Mouse (Mus musculus): ENCODE data around the gene Gadd45g.

Gene Gadd45g

DNA sequence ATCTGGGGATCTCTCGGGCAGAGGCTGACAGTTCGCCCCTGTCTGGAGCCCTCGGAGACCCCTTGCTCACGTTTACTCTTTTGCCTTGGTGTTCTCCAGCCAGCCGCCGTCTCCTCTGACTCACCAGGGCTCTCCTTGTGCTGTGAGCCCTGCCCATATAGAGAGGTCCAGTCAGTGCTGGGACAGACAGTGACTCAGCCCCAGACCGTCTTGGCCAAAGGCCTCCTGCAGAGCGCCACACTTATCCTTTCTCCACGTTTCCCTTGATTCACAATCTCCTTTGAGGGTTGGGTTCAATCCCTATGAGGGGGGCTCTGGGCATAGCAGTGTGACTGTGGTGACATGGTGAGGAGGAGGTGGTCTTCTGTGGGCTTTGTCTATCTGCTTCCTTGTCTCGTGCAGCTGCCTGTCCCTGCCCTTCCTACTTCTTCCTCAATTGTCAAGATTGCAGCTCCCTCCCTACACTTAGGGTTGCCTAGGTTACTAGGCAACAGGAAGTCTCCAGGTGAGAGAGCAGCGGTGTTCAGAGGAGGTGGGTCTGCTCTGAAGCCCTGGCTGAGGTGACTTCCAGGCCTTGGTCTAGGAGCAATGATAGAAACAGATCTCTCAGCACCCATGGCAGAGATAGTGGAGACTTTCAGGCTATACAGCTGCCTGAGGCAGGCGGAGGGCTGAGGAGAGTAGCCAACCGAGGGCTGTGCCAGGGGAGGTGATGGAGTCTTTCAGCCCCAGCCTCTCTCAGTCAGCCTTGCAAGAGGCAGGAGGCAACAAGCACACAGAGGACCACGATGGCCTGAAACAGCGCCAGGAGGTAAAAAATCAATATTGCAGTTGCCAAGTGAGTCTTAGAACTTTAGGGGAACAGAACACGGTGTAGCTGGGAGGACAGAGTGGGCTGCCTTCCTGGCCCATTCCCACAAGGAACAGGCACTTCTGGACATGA, 7.1 kb downstream of the Gadd45g start:
- DNase-seq, result no peak

DNA sequence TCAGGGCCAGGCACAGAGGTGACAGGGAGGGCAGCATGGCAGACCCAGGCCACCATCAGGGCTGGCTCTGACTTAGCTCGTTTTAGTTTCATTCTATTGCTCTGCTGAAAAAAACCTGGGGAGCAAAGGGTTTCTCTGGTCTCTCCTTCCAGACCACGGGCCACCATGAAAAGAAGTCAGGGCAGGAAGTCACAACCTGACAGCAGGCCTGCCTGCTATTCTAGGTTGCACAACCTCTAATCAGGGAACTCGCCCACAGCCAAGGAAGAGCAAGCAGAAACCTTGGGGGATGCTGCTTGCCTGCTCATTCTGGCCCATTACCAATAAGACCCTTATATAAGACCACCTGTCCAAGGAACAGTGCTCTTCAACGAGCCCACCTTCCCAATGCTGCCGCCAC, 9.1 kb downstream of the Gadd45g start:
- no peak for DNase-seq

DNA sequence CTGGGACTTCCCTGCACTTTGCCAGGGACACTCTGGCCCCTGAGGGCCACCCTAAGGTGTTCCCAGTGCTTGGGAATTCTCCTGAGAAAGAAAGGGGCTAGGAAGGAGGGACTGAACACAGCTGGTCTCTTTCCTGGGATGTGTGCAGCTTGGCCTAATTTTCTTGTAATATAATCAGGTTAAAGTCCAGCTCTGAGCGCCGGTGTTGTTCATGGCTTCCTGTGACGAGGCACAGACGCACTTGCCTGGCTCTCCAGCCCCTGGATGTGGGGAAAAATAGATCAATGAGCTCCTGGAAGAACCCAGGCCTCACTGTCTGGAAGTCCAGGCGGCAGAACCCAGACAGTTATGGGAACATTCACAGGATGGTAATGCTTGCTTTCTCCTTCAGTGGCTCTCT, 10.7 kb downstream of the Gadd45g start:
- no peak for DNase-seq

DNA sequence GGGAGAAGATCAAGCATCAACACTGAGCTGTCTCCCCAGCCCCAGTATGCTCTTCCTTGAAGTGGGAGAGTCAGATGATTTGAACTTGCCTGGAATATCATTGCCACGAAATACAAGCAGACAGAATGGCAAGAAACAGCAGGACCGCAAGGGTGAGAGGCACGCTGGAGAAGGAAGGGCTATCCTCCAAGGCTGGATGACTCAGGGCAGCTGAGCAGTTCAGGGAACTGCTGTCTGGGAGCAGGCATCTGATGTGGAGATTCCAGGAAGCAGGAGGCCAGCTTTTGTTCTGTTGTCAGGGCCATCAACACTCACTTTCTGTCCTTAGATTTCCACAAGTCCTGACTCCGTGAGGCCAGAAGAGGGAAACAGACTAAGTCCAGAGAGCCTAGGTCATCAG, 12.0 kb downstream of the Gadd45g start:
- no peak for DNase-seq

DNA sequence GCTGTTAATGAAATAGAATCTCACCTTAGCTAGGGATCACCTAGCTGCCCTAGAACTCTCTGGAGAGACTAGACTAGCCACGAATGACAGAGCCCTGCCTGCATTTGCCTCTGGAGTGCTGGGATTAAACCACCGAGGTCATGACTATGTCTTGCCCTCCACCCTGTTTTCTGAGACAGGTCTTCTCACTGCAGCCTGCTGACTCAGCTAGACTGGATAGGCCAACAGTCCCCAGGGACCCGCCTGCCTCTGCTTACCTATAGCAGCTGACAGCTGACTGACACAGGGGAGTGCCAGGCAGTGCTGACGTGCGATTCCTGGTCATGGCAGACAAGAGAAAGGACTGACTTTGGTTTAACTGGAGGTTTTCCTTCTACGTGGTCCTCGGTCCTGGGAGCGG, 12.7 kb downstream of the Gadd45g start:
- no peak for DNase-seq

DNA sequence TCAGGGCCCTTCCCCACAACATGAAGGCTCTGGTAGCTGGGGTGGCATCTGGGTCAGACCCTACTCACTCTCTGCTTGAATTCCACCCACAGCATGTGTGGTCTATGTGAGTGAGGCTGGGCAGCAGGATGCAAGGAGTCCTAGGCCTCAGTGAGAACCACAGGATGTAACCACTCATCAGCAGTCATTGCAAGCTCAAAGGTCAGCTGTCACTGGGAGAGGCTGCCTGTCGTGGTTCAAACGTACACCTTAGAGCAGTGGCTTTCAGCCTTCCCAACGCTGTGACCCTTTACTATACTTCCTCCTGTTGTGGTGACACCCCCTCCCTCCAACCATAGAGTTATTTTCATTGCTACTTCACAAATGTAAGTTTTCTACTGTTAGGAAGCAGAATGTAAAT, 13.3 kb downstream of the Gadd45g start:
- DNase-seq, result no peak

DNA sequence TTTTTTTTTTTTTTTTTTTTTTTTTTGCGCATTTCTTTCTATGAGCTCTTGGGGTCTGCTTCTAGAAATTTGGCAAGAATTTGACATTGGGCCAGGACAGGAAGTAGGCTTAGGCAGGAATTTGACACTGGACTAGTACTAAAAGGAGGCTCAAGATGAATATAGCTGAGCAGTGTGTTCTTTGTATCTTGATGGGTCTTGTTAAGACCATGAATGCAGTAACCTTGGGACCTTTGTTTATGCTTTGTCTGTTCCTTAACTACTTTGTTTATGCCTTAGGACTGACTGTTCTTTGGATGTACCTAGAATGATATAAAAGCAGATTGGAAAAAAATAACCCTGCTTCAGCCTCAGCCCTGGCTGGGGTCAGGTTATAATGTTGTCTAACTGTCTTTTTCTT, 16.3 kb downstream of the Gadd45g start:
- no peak for DNase-seq

DNA sequence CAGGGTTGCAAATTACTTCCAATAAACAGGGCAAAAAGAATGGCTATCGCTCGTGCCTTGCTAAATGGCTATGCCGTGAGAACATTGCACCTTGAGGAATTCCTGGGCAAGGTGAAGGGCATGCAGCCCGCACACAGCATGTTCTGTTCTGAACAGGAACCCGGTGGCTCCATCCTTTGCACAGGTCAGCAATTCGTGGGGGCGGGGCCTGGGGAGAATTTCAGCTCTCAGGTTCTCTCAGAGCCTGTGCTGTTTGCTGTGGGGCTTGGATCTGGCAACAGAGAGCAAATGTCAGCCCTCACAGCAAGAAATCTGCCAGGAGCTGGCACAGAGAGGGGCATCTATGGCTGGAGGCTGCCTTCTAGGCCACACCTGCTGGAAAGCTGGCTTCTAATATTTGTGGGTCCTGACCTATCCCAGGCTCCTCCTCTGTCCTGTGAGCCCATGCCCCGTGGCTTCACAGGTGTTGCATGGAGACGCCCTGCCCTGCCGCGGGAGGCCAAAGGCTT, 19.7 kb downstream of the Gadd45g start:
- peak; percentile 61 for DNase-seq

DNA sequence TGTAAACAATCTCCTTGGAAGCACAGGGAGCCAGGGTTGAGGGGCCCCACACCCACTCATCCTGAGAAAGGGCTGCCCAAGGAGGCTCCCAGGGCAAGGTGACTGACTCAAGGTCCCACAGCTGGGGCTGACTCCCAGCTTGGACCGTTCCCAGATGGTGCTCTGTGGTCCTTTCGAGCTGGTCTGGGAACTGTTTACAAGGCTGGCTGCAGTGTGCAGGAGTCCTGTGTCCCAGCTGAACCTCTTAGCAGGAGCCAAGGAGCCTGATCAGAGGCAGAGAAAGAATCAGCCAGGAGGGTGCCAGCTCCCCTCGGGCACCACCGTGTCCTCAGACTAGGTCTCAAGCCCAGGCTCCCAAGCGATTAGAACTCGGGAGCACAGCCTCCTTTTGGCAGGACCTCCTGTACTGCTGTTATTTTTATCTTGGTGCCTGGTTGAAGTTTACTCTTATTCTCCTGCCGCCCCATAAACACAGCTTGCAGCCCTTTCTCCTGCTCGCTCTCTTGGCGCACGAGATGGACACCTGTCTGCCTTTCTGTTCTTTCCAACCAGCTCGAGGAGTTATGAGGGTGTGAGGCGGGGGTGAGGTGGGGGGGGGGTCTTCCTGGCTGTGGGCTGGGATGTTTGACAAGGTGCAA, 22.1 kb downstream of the Gadd45g start:
- peak; percentile 32 for DNase-seq

DNA sequence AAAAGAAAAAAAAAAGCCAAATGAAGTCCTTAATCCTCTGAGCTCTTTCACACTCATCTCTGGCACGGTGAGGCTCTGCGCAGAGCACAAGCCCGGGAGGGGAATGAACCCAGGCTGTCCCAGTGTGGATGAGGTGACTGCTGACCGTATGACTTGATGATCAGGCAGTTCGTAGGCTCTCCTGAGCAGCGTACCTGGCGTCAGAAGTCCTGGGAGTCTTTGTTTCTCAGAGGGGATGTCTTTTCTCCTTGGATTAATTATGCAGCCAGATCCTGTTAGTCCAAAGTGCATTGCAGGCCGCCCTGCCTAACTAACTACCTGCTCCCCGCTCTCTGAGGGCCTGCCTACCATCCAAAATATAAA, 22.6 kb downstream of the Gadd45g start:
- no peak for DNase-seq

DNA sequence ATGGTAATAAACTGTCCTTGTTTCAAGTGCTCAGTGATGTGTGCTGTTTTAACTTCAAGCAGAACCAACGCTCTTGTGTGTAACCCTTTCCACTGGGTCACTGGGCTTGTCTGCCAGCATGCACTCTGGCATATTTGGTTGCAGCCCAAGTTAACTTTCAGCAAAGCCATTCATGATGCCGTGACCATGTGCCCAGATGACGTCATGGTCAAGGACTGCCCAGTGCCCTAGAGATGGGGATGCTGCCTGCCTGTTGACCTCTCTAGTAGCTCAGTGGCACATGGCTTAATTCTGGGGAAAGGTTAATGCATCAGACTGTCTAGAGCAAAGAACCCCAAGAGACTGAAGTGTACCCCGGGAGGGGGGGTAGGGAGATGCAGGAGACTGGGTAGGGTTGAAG, 24.7 kb downstream of the Gadd45g start:
- DNase-seq, result no peak

DNA sequence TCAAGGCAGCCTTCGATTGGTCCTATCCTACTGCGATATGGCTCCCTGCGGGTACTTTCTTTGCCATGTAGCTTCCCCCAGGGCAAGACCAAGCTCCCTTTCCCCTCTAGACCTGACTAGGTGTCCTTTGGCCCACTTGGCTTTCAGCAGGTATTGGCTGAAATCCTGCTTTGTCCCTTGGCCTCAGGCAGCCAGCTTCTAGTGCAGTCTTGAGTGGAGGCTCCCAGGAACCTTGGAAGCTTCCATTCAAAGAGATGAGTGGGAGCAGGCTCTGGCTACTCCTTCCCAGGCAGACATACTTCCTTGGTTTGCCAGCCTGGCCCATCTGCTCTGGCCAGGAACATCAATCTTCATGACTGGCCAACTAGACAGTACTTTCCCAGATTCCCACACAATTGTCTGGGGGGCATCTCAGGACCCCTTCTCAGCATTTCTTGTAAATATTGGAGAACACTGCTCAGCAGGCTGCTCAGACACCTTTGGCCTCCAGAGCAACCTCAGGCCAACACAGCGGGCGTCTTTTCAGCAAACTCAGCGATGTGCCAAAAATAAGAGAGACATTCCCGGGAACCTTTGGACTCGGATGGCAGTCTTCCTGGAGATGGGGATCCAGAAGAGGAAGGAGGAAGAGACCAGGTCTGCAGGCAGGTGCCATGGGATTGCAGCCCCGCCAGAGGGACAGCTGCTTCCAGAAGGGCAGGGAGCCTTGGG, 25.9 kb downstream of the Gadd45g start:
- DNase-seq, result no peak

DNA sequence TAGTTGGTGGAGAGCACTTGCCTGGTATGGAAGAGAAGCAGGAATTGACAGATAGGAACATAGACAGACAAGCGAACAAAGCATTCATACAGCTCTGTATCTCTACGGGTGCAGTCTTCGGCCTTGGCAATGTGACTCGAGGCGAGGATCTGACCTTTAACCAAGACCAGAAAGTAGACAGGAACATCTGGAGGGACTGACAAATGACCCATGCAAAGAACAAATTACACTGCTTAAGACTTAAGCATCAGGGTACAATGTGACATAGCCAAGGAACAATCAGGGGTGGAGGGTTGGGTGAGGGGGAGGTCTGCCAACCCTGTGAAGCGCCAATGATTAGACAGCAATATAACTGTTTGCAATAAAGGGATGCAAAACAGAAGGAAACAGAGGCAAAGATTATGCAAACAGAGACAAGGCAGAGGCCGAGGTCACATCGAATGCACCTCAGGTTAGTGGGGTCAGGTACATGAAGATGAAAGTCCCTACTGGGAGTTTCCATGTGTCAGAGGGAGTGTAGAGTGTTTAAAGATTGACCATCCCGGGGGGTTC, 26.6 kb downstream of the Gadd45g start:
- DNase-seq, result no peak

DNA sequence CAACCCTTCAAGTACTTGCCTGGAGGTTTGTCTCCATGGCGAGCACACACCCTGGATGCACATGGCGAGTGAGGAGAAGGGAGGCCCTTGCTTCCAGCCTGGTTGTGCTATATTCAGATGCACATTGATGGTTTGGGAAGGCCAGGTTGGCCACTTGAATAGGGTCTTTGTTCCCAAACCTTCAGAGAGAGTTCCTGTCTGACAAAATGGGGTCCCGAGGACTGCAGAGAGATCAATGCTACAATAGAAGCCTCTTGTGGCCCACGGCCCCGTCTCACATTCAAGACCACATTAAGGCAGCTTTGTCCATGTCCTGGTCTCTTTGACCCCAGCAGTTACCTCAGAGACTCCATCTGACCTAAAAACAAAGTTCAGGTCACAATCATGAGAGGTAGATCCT, 27.3 kb downstream of the Gadd45g start:
- DNase-seq, result no peak

DNA sequence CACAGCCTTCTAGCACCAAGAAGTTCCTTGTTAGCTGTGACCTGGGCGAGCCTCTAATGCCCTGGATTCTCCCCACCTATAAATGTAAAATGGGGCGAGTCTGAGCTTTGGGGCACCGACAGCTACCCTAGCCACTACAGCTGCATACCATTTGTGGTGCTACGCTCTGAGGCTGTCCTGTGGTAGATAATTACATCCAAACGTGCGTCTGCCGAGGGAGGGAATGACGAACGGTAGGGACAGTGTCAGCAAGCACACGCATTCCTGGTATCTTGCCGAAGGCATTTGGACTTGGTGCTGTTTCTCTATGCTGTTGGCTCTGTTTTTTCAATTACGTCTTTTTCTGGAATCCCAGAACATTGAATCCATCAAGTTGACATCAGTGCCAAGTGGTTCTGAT, 29.7 kb downstream of the Gadd45g start:
- DNase-seq, result no peak

DNA sequence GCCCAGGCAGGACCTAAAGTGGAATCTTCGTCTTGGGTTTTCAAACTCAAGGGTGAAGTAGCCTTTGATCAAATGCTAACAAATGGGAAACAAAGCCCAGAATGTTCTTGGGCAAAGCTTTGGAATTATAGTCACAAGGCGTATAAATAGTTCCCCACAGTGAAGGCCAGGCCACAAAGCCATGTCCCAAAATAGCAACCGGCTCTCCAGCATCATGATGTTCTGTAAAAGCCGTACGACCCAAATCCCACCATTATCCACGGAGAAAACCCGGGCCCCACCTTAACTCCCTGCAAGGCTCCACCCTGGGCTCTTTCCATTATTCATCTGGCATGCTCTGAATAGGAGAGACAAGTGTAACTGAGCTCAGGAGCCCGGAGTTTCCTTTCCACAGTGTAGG, 32.3 kb downstream of the Gadd45g start:
- DNase-seq, result no peak

DNA sequence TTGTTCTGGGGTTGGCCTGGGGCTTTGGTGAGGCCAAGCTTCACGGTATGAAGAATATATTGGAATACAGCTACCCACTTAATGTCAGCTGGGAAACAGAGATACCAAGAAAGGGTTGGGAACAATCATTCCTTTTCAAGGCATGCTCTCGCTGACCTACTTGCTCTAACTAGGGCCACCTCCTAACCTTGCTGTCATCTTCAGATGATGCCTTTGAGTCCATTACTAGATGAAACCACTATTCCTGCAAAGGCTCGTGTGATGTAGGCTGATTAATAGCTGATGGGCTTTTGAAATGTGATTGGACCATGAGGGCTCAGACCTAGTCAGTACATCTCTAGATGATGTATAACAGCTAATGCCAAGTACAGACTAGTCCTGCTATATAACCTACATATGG, 33.1 kb downstream of the Gadd45g start:
- DNase-seq, result no peak

DNA sequence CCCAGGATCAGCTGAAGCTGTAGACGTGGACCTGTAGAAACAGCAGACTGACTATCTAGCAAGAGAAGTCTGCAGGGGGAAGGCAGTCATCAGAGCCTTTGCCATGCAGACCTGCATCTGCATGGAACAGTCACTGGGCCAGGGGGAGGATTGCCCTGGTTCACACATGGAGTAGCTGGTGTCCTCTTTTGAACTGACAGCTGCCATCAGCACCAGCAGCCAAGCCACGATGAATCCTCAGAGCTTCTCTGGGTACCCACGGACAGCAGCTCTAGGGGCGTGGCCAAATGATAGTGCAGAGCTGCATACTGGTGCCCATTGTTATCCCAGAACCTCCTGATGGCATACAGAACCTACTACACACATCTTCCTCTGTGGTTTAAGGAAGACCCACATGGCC, 33.5 kb downstream of the Gadd45g start:
- no peak for DNase-seq

DNA sequence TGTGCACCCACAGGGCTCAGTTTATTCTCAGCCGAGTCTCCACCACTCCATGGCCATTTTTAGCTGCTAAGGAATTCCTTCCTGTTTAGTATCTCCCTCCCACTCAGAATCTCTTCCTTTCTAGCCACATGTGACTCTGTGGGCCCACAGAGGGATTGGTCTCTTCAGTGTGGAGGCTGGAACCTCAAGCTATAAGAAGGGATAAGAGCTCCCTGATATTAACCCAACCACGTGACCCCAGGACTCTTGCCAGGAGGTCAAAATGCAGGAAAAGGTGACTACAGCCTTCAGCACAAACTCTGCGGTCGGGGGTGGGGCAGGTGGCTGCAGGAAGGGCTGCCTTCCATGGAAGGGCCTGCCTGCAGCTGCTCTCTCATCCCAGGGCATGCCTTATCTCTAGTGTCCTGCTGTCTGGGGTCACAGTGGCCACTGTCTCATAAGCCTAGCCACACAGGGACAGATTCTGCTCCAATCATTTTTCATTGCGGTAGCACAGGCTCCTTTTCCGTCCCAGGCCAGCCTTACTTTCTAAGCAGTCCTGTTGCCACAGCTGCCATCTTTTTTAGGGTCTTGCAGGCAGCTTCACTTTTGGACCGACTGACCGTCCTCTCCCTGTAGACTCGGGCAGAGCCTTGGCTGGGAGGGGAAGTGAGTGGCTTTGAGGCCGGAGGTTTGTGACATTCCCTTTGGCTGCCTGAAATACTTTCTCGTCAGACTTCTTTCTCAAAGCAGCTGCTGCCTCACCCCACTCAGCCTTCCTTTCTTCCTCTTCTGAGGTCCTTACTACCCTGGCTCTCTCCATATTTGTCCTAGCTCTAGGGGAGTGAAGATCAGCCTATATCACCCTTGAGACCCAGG, 35.0 kb downstream of the Gadd45g start:
- no peak for DNase-seq

DNA sequence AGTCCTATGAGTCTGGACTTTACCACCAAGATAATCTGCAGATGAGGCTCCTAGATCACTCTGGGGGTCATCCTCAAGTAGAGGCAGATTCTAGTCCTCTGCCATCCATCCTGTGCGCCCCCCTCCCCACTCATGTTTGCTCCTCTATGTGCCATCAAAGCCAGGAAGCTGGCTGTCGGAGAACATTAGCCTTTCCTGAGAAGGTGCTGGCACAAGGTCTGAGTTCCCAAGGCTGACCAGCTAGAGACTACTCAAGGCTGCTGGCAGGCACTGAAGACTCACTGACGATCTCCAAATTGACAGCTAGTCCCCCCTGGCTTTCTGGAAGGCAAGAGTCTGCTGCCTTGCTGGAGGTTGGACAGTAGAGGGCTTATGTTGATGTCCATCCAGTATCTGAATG, 35.7 kb downstream of the Gadd45g start:
- DNase-seq, result no peak

DNA sequence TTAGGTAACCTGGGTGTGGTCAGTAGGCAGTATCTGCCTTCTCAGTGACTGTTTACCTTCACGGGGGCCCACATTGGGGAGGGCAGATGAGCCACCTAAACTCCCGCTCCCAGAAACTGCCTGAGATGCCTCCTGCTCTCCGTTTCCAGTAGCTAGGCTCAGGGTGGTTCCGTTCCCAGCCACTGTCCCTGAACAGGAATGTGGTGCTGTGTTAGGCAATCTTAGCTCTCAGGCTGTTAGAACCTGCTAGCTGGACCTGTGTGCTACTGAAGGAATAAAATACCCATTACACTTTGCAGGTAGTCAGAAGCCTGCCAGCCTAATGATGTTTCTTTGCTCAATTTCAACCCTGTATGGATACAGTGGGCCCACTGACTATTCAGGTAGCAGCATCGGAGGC, 37.8 kb downstream of the Gadd45g start:
- DNase-seq, result no peak

DNA sequence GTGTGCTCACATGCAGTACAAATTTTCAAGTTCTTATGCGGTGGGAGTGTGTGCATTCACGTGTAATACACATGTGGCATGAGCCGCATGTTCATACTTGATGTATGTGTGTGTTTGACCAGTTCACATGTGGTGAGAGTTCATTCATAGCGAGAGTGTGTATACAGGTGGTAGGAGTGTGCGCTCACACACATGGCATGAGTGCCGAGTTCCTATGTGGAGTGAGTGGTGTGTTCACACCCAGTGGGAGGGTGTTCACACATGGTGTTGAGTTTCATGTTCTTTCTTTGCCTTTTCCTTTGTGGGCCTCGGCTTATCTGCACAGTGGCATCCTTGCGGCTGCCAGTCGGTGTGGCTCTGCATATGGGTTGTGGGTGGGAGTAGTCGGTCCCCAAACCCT, 39.1 kb downstream of the Gadd45g start:
- DNase-seq, result no peak

DNA sequence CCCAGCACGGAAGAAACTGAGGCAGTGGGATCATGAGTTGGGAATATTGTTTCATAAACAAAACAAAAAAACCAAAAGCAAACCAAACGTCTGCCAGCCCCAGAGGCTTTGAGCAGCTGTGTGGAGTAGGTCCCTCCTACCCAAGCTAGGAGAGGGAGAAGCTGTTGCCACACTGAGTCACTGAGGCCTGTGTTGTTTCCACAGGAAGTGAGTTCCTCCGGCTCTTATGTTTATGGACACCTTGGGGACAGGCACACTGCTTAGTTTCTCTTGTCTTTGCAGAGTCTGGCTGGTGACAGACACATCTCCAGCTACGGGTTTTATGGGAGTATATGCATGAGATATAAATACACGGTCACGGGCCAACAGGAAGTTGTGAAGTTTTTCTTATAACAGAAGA, 39.6 kb downstream of the Gadd45g start:
- DNase-seq, result no peak
